Mouse (Mus musculus) liver, embryonic 16.5 days (tissue): ENCODE measurements around the gene Tmem86b. TPM values are rescaled to one million over a fixed set of nuclear protein-coding genes. Genes with fewer than 3 reads are reported as not detected.
"Not testable (repeated sequence)": the region's sequence is repeated elsewhere in the genome, so short reads cannot be mapped to it uniquely, and the experiment has no call there.

Experiments
- ATAC-seq: fragments of 200-750 bp; cut with Nextera tagmentation; 2 replicates; pipeline ENCODE4 v1.8.0; 2017; ENCODE audit warnings: low read depth, mild to moderate bottlenecking, moderate number of reproducible peaks, moderate library complexity
- H3K27ac ChIP-seq: fragments of 300-500 bp; sonication (generic); 2 replicates; pipeline ENCODE4 v1.5.1; 2014; ENCODE audit warnings: mild to moderate bottlenecking, low read length
- H3K27me3 ChIP-seq: fragments of 300-500 bp; sonication (generic); 2 replicates; pipeline ENCODE4 v1.6.1; 2014; ENCODE audit warnings: low read depth, low read length, mixed read lengths; ENCODE audit not compliant: control insufficient read depth, insufficient read depth
- H3K36me3 ChIP-seq: fragments of 300-500 bp; sonication (generic); 2 replicates; pipeline ENCODE4 v1.6.1; 2014; ENCODE audit warnings: mild to moderate bottlenecking; ENCODE audit not compliant: control insufficient read depth, insufficient read depth
- H3K4me1 ChIP-seq: fragments of 300-500 bp; sonication (generic); 2 replicates; pipeline ENCODE4 v1.6.1; 2014; ENCODE audit warnings: low read depth, low read length, mixed read lengths; ENCODE audit not compliant: control insufficient read depth
- H3K4me2 ChIP-seq: fragments of 300-500 bp; sonication (generic); 2 replicates; pipeline ENCODE4 v1.6.1; 2014; ENCODE audit warnings: low read depth, low read length, mixed read lengths
- H3K4me3 ChIP-seq: fragments of 300-500 bp; sonication (generic); 2 replicates; pipeline ENCODE4 v1.5.1; 2014; ENCODE audit warnings: low read depth, mild to moderate bottlenecking, low read length
- H3K9ac ChIP-seq: fragments of 300-500 bp; sonication (generic); 2 replicates; pipeline ENCODE4 v1.6.1; 2014; ENCODE audit warnings: low read depth, low read length
- H3K9me3 ChIP-seq: fragments of 300-500 bp; sonication (generic); replicated peaks from 2 replicates; pipeline ENCODE4 v1.6.1; 2016; ENCODE audit warnings: low read length; ENCODE audit not compliant: control insufficient read depth
- WGBS: fragments of 180-500 bp; shearing (Covaris S2); extraction: QIAGEN DNeasy Blood & Tissue Kit; methylation state at CpG from one replicate; pipeline ENCODE4 v1.1.7; 2014; ENCODE audit not compliant: insufficient replicate concordance; 5-methylcytosine and 5-hydroxymethylcytosine counted together
- microRNA-seq: library from miRNA; unstranded; fragments of <30 nt; microRNA quantifications from one replicate; pipeline ENCODE4, GENCODE M21; 2016
- polyA plus RNA-seq: library from polyadenylated mRNA; unstranded; fragments of >200 nt; fragmentation: Nextera tagmentation; extraction: Ambion mirVana; gene quantifications from 2 replicates; pipeline ENCODE4 v1.2.1, GENCODE M21; 2015

Gene Tmem86b
- polyA plus RNA-seq, 1 experiment from 2014 or later, result 39.0 TPM

- not testable (repeated sequence) for H3K4me1 ChIP-seq, H3K27me3 ChIP-seq, H3K4me2 ChIP-seq, H3K9ac ChIP-seq, H3K9me3 ChIP-seq, H3K4me3 ChIP-seq, ATAC-seq, H3K27ac ChIP-seq, H3K36me3 ChIP-seq
- 47% methylated on average over 3 of the region's 3 CpGs for WGBS
Measured at GRCm38 (mm10) chr7:4581481-4581880, 49.7 kb downstream of the Tmem86b start.

Small RNA genes within 50 kb of the gene (microRNA-seq; reads per million reads assigned to microRNA genes)
- not detected for gene Gm23577

Other genes starting within 250 kb of the Tmem86b start
- 3.2 and 3.3 TPM in 2 replicates for gene Gp6, start 233.7 kb downstream of the Tmem86b start, polyA plus RNA-seq
- 4.2 and 4.3 TPM in 2 replicates for gene Rdh13, start 185.8 kb downstream of the Tmem86b start, polyA plus RNA-seq
- 1.1 and 2.6 TPM in 2 replicates for gene Eps8l1, start 170.7 kb downstream of the Tmem86b start, polyA plus RNA-seq
- gene Ppp1r12c, start 129.7 kb downstream of the Tmem86b start, polyA plus RNA-seq, result 6.9 and 8.0 TPM in 2 replicates
- gene Tnnt1, start 115.0 kb downstream of the Tmem86b start, polyA plus RNA-seq, result 9.3 and 15.2 TPM in 2 replicates
- gene Tnni3, start 107.2 kb downstream of the Tmem86b start, polyA plus RNA-seq, result 0.32 and 0.40 TPM in 2 replicates
- 0.16 and 0.19 TPM in 2 replicates for gene Dnaaf3, start 99.0 kb downstream of the Tmem86b start, polyA plus RNA-seq
- 0.48 and 0.52 TPM in 2 replicates for gene Syt5, start 83.9 kb downstream of the Tmem86b start, polyA plus RNA-seq
- gene Ptprh, start 27.4 kb downstream of the Tmem86b start, polyA plus RNA-seq, result 0.02 TPM in 1 of 2 replicates, not detected in the other
- gene Ppp6r1, start 27.6 kb upstream of the Tmem86b start, polyA plus RNA-seq, result 2.4 and 3.4 TPM in 2 replicates
- 46.8 and 49.1 TPM in 2 replicates for gene Hspbp1, start 53.6 kb upstream of the Tmem86b start, polyA plus RNA-seq
- 0.14 TPM in 1 of 2 replicates, not detected in the other for gene Brsk1, start 59.2 kb upstream of the Tmem86b start, polyA plus RNA-seq
- 0.33 and 0.36 TPM in 2 replicates for gene Tmem150b, start 93.8 kb upstream of the Tmem86b start, polyA plus RNA-seq
- gene Kmt5c, start 108.7 kb upstream of the Tmem86b start, polyA plus RNA-seq, result 41.3 and 47.4 TPM in 2 replicates
- gene Cox6b2, start 121.7 kb upstream of the Tmem86b start, polyA plus RNA-seq, result 65.0 and 71.5 TPM in 2 replicates
- gene Fam71e2, start 139.9 kb upstream of the Tmem86b start, polyA plus RNA-seq, result not detected in 2 replicates
- 0.12 TPM in 1 of 2 replicates, not detected in the other for gene Il11, start 151.4 kb upstream of the Tmem86b start, polyA plus RNA-seq
- gene Tmem190, start 151.5 kb upstream of the Tmem86b start, polyA plus RNA-seq, result not detected in 2 replicates
- 8.4 and 8.9 TPM in 2 replicates for gene Tmem238, start 158.2 kb upstream of the Tmem86b start, polyA plus RNA-seq
- gene Rpl28, start 161.5 kb upstream of the Tmem86b start, polyA plus RNA-seq, result 162 and 174 TPM in 2 replicates
- gene Ube2s, start 181.2 kb upstream of the Tmem86b start, polyA plus RNA-seq, result 261 and 272 TPM in 2 replicates
- not detected in 2 replicates for gene Shisa7, start 213.3 kb upstream of the Tmem86b start, polyA plus RNA-seq
- 4.1 and 4.8 TPM in 2 replicates for gene Isoc2b, start 238.8 kb upstream of the Tmem86b start, polyA plus RNA-seq
- gene Isoc2a, start 245.7 kb upstream of the Tmem86b start, polyA plus RNA-seq, result 0.49 and 0.89 TPM in 2 replicates